Mouse (Mus musculus): ENCODE measurements around the gene Ppp1r15a.

Ppp1r15a gene

GRCm38 (mm10) chr7:45525809-45526473 lies at the start of gene Ppp1r15a, which contains the start of gene Plekha4:
TSS of gene Ppp1r15a (minus strand) at chr7:45526268.
TSS of gene Plekha4 (plus strand) at chr7:45526330.
- DNase-seq (ENCODE audit: low spot score) = peak; percentile 97

- DNase-seq (ENCODE audit: low spot score) = no peak
These were observed 48.7 kb upstream of the Ppp1r15a start for GRCm38 (mm10) chr7:45574472-45575379.

GRCm38 (mm10) chr7:45573954-45574353 lies 47.9 kb upstream of the Ppp1r15a start:
- no peak for DNase-seq (ENCODE audit: low spot score)

- no peak for DNase-seq (ENCODE audit: low spot score)
These were observed 45.9 kb upstream of the Ppp1r15a start for GRCm38 (mm10) chr7:45571966-45572365.

GRCm38 (mm10) chr7:45570103-45570741 lies 44.2 kb upstream of the Ppp1r15a start, which contains the start of gene Bcat2:
TSS of gene Bcat2 (plus strand) at chr7:45570153.
- peak; percentile 43 for DNase-seq (ENCODE audit: low spot score)

GRCm38 (mm10) chr7:45568601-45569473 lies 42.8 kb upstream of the Ppp1r15a start:
- DNase-seq (ENCODE audit: low spot score) = no peak

GRCm38 (mm10) chr7:45567780-45568516 lies 41.9 kb upstream of the Ppp1r15a start:
- peak; percentile 70 for DNase-seq (ENCODE audit: low spot score)

- DNase-seq (ENCODE audit: low spot score) = no peak
These were observed 41.2 kb upstream of the Ppp1r15a start for GRCm38 (mm10) chr7:45567112-45567779.

GRCm38 (mm10) chr7:45565446-45565845 lies 39.4 kb upstream of the Ppp1r15a start:
- no peak for DNase-seq (ENCODE audit: low spot score)

- no peak for DNase-seq (ENCODE audit: low spot score)
These were observed 38.7 kb upstream of the Ppp1r15a start for GRCm38 (mm10) chr7:45564811-45565210.

GRCm38 (mm10) chr7:45561624-45562520 lies 35.8 kb upstream of the Ppp1r15a start:
- DNase-seq (ENCODE audit: low spot score) = no peak

- DNase-seq (ENCODE audit: low spot score) = peak; percentile 66
These were observed 35.0 kb upstream of the Ppp1r15a start for GRCm38 (mm10) chr7:45560843-45561623.

GRCm38 (mm10) chr7:45560241-45560640 lies 34.2 kb upstream of the Ppp1r15a start:
- no peak for DNase-seq (ENCODE audit: low spot score)

- DNase-seq (ENCODE audit: low spot score) = no peak
These were observed 32.8 kb upstream of the Ppp1r15a start for GRCm38 (mm10) chr7:45558907-45559306.

GRCm38 (mm10) chr7:45555787-45556186 lies 29.7 kb upstream of the Ppp1r15a start:
- DNase-seq (ENCODE audit: low spot score) = no peak

- no peak for DNase-seq (ENCODE audit: low spot score)
These were observed 28.7 kb upstream of the Ppp1r15a start, which contains the start of gene Hsd17b14 for GRCm38 (mm10) chr7:45554744-45555143. TSS of gene Hsd17b14 (plus strand) at chr7:45554893.

GRCm38 (mm10) chr7:45553990-45554389 lies 27.9 kb upstream of the Ppp1r15a start:
- DNase-seq (ENCODE audit: low spot score) = no peak

- DNase-seq (ENCODE audit: low spot score) = no peak
These were observed 27.5 kb upstream of the Ppp1r15a start for GRCm38 (mm10) chr7:45553519-45553918.

Measured in ovary, postnatal 10 days (tissue).